ENCODE assay signal across 10 mouse cellular contexts in the genomic region with DNA sequence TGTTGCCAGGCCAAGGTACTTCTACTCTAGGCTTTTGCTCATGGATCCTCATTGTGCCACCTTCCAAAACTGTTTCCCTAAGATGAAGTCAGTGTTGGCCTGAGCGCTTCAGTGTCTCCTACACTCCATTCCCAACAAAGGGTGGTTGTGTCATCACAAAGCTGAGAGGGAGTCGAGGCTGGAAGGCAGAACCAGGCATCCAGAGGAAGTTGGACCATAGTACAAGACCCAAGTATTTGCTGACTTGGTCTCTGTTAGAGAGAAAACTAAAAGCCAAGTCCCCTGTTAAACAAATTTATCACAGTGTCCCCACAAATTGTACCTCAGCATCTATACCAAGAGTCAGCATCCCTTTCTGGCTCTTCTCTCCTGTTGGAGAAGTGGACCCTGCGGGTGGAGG. TPM values are rescaled to one million over a fixed set of nuclear protein-coding genes. Genes with fewer than 3 reads are reported as not detected.
DNase-seq lines count a peak whose midpoint lies in the region; ATAC-seq lines count a peak whose summit lies in the region.
"Had no signal": no experiment of that assay in that cellular context is flagged by ENCODE, and none has a peak within 500 bp of the region (broad histone marks: within the 10 kb centered on the region; RNA-seq: fewer than 3 reads in every experiment).

A gene (minus strand): TSS at position 101 of the 400 bp plus-strand sequence.

- no peak for DNase-seq in left cerebral cortex, adult 18-20 months (ENCODE audit: low spot score in 2 of 2)
- DNase-seq in left cerebral cortex, adult 11 months (ENCODE audit: low spot score) = no peak
- no peak for DNase-seq in adrenal gland, postnatal 10 days
- no peak for DNase-seq in left cerebral cortex, postnatal 4 days
- DNase-seq in thymus, postnatal 4 days = no peak
- no peak for DNase-seq in gastrocnemius, adult 18-20 months (ENCODE audit: low spot score)
- DNase-seq: heart, postnatal 36 days had no signal

- WGBS in embryonic facial prominence, embryonic 12.5 days = 82% methylated on average over 3 of the region's 3 CpGs

- no peak within 1 kb of the TSS for H3K4me3 ChIP-seq in embryonic facial prominence, embryonic 12.5 days

- intact Hi-C loops in left cerebral cortex, postnatal 4 days (cut with DNase I) = no loop called here

- peaks cover 15% of the 10 kb centered on the region for H3K36me3 ChIP-seq in embryonic facial prominence, embryonic 12.5 days

- no peak within 1 kb of the TSS for H3K27ac ChIP-seq in embryonic facial prominence, embryonic 12.5 days
- H3K27ac ChIP-seq: liver, embryonic 14.5 days had no signal

- no peak for ATAC-seq in embryonic facial prominence, embryonic 12.5 days (ENCODE audit: insufficient number of reproducible peaks, insufficient read depth, low FRiP score, low TSS enrichment)

- H3K4me1 ChIP-seq in embryonic facial prominence, embryonic 12.5 days = peaks cover 9% of the 10 kb centered on the region; the same call in 1 of the 2 replicates

- no peaks in the 10 kb centered on the region for H3K9me3 ChIP-seq in embryonic facial prominence, embryonic 12.5 days
- H3K9me3 ChIP-seq: G1E had no signal

- no peak within 1 kb of the TSS for H3K4me2 ChIP-seq in embryonic facial prominence, embryonic 12.5 days (replicated peaks)

- H3K9ac ChIP-seq in embryonic facial prominence, embryonic 12.5 days = no peak within 1 kb of the TSS
- H3K9ac ChIP-seq: liver, embryonic 14.5 days had no signal

- no peaks in the 10 kb centered on the region for H3K27me3 ChIP-seq in embryonic facial prominence, embryonic 12.5 days

RNA-seq across cellular contexts. Expression of the gene that starts here (rescaled TPM):
- total RNA-seq in left cerebral cortex, adult 18-20 months (2021) = 10 to 100 TPM; 20.2 to 20.7 TPM
- total RNA-seq in adrenal gland, postnatal 10 days (2021) = 10 to 100 TPM; 12.2 to 12.7 TPM
- 11.9 and 14.1 TPM in 2 replicates for polyA plus RNA-seq in embryonic facial prominence, embryonic 12.5 days (2016; fragmentation: Nextera tagmentation; extraction: Ambion mirVana)
- total RNA-seq in left cerebral cortex, postnatal 4 days (2021) = 10 to 100 TPM; 13.4 to 13.6 TPM
- 1 to 10 TPM; 6.6 to 7.6 TPM for total RNA-seq in gastrocnemius, adult 18-20 months (2021)
